Mouse (Mus musculus): ENCODE measurements at regions not wholly inside any gene's neighbourhood (a gene's known extent, or its start where the extent isn't known, plus 50 kb on each side); places are given as distances from the start of the nearest gene placed in this dataset.

DNA sequence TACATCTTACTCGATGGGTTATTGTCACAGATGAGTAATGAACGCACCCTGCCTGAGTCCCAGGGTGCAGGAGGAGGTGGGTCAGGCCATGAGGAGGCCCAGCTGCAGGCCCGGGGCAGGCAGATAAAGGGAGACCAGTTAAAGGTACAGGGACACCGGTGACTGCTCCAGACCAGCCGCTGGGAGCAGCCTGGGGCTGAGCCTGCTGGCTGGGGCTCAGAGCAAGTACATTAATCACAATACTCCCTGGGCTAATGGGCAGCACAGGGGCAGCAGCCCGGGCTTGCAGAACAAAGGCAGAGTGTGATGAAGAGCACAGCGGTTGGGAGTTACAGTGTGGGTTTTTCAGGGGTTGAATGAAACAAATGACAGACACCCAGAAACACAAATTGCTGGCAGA, 154.4 kb upstream of the Rnf219 start:
- no peak for DNase-seq (ENCODE audit: low read depth)

DNA sequence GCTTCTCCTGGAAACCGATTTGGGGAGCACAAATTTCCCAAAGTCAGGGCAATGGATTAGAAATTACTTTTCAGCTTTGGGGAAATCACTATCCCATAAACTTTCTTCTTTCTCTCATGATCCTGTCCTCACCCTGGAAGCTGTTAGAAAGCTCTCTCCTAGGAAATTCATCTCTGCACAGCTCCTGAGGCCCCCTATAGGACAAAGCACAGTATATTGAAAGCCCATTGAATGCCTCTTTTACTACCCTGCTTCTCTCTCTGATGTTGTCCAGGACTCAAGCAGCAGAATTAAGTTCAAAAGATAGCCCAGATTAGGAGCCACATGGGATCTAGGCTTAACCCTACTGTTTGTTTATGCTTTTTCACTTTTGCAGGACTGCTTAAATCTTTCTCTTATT, 139.3 kb upstream of the Rnf219 start:
- no peak for DNase-seq (ENCODE audit: low read depth)

DNA sequence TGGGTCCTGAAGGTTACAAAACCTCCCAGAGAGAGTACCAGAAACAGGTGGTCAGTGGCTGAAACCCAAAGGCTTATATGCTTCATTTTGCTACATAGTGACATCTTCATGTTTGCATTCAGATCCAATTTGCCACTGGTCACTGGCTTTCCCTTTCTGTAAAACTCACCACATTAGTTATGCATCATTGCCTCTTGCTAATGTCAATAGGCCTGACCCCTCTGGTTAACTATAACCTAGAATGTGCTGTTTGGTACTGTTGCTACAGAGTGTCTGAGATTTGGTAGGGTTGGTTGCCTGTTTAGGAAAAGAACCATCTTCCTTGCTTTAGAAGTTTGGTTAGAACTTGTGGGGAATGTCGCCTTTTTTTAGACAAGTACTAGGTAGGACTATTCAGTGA, 136.3 kb upstream of the Rnf219 start:
- no peak for DNase-seq (ENCODE audit: low read depth)

DNA sequence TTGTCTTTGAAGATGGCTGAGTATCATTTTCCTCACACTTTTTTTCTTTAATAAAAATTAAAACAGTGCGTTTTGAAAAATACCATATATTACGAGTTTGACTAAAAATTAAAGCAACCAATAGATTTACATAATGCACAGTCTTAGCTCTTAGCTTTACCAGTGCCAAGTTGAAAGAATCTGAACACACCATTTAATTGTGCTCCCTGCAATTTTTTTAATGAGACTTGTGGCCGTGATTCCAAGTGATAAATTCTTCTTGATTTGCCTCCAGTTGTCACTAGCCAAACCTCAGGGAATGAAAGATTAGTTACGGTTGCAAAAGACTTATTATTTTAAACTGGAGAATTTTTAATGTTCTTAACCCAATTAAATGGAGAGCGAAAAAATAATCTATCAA, 127.5 kb upstream of the Rnf219 start:
- DNase-seq (ENCODE audit: low read depth) = no peak

DNA sequence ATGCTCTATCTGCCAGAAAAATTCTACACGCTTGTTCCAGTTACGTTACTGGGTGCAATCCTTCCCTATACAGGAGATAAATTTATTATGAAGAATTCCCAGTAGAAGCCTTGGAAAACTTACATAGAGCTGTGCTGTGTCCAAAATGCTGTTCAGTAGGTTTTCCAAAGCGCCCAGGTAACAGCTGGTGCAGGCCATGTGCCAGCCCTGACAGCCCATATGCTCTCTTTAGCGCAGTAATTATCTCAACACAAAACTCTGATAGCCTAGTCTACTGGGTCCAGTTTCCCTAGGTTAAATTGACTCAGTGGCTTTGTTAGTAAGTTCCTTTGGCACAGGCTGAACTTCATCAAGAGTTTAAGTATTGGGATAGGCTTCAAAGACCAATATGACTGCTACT, 122.2 kb upstream of the Rnf219 start:
- no peak for DNase-seq (ENCODE audit: low read depth)

DNA sequence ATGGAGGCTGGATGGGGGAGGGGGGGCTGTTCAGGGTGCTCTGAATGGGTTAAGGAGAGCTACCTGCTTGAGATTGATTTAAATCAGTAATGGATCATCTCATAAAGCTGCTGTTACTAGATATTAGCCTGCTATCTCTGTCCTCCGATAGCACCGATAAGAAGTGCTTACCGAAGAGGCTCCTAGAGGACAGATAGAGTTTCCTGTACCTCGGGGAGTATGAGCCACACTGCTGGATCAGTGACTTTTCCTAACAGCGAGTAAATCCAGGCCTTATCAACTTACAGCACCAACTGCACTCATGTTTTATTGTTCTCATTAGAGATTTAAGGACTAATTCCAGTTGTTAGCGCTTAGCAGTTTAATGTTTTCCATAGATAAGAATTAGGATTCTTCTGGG, 120.3 kb upstream of the Rnf219 start:
- no peak for DNase-seq (ENCODE audit: low read depth)

DNA sequence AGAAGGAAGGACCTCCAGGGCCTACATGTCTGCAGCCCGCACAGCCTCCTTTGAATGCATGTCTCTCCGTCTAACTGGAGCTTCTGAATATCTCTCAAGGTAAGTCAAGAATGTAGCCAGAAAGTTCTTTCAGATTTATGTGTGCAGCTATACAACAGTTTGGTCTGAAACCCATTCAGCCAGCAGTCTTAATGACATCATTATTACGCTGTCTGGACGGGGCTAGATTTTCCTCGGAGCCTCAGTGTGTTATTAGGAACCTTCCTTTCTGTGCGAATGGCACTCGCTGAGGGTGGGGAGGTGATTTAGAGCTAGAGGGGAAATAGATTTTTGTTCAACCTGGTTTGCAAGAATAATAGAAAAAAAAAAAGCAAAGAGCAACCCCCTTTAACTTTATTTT, 116.9 kb upstream of the Rnf219 start:
- DNase-seq (ENCODE audit: low read depth) = no peak

DNA sequence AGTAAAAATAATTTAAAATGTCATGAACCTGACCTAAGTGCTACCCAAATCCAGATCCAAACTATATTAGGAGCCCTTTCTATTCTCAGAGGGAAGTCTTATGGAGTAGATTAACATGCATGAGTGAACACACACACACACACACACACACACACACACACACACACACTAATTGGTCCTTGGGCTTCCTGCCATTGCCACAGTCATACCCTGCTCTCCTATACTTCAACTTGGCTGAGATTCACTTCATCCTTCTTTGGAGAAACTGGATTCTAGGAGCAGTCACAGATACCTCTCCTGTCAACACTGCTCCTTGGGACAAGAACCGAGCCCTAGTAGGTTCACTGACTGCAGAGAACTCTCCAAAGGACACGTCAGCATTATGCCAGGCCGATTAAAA, 89.0 kb upstream of the Rnf219 start:
- DNase-seq (ENCODE audit: low read depth) = no peak

DNA sequence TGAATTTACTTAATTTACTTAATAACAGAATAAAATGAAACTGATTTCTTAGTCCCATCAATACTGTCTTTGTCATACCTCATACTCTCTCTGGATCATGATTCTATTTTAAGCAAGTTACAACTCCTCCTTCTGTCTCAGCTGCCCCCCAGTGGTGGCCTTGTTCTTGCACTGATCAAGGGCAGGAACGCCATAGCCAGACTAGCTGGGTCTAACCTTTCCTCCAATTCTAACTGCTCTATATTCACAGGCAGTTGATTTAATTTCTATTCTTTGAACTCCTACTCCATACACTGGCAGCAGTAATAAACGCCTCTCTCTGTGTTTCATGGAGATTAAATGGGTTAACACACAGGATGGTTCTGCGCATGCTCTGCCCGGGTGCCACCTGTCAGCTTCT, 87.9 kb upstream of the Rnf219 start:
- peak; percentile 9 for DNase-seq (ENCODE audit: low read depth)

DNA sequence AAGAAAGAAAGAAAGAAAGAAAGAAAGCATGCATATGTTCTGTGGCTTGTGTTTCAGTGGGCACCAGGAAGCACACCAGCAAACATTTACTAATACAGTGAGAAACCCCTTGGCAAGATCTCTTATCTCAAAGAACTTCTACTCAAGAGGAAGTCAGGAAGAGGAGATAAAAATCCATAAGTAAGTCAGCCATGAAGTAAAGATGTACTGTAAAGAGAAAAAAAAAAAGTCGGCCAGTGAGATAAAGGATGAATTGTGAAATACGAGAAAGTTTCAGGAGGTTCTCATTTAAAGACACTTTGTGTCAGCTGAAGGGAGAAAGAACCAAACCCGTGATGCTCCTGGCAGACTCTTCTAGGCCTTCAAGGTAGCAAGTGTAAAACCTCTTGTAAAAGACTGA, 72.4 kb upstream of the Rnf219 start:
- peak; percentile 53 for DNase-seq (ENCODE audit: low read depth)
